Mouse (Mus musculus): ENCODE measurements around the gene Ptpn14. TPM values are rescaled to one million over a fixed set of nuclear protein-coding genes. Genes with fewer than 3 reads are reported as not detected.
A peak's percentile ranks its signal among the peaks of the same experiment; 100 is the strongest.

The Ptpn14 gene
- polyA plus RNA-seq, 1 experiment from 2014 or later = 6.3 TPM

GRCm38 (mm10) chr1:189756306-189757053 lies 28.4 kb downstream of the Ptpn14 start:
- Histone ChIP-seq H3K36me3 (no peaks in the 10 kb centered on the region), H3K9me3 (replicated peaks) (no peaks in the 10 kb centered on the region), H3K27ac (peak overlapping the region; percentile 10; the same call in 1 of the 2 replicates), H3K4me3 (no peak overlapping the region), H3K4me1 (peaks cover 37% of the 10 kb centered on the region), H3K27me3 (ENCODE audit: low read depth, poor library complexity, severe bottlenecking) (no peaks in the 10 kb centered on the region)
- DNase-seq (ENCODE audit: low spot score) = peak; percentile 37
- WGBS = 48% methylated on average over 19 of the region's 19 CpGs

- Histone ChIP-seq H3K4me1 (peaks cover 43% of the 10 kb centered on the region), H3K27ac (peak overlapping the region; percentile 10; the same call in 1 of the 2 replicates), H3K9me3 (replicated peaks) (no peaks in the 10 kb centered on the region), H3K4me3 (no peak overlapping the region), H3K36me3 (no peaks in the 10 kb centered on the region), H3K27me3 (ENCODE audit: low read depth, poor library complexity, severe bottlenecking) (no peaks in the 10 kb centered on the region)
- DNase-seq (ENCODE audit: low spot score) = no peak
- WGBS = 55% methylated on average over 7 of the region's 7 CpGs
Measured at GRCm38 (mm10) chr1:189757054-189757408, 29.0 kb downstream of the Ptpn14 start.

GRCm38 (mm10) chr1:189761581-189762021 lies 33.5 kb downstream of the Ptpn14 start:
- Histone ChIP-seq H3K36me3 (no peaks in the 10 kb centered on the region), H3K9me3 (replicated peaks) (no peaks in the 10 kb centered on the region), H3K27ac (no peak overlapping the region; the same call in 1 of the 2 replicates), H3K4me1 (peaks cover 34% of the 10 kb centered on the region), H3K4me3 (no peak overlapping the region), H3K27me3 (ENCODE audit: low read depth, poor library complexity, severe bottlenecking) (no peaks in the 10 kb centered on the region)
- no peak for DNase-seq (ENCODE audit: low spot score)
- WGBS = 24% methylated on average over 6 of the region's 6 CpGs

- WGBS = 82% methylated on average over 5 of the region's 5 CpGs
- H3K4me1 ChIP-seq = peaks cover 34% of the 10 kb centered on the region
- no peak overlapping the region; the same call in 1 of the 2 replicates for H3K27ac ChIP-seq
- H3K36me3 ChIP-seq = no peaks in the 10 kb centered on the region
- no peaks in the 10 kb centered on the region for H3K9me3 ChIP-seq (replicated peaks)
- no peaks in the 10 kb centered on the region for H3K27me3 ChIP-seq (ENCODE audit: low read depth, poor library complexity, severe bottlenecking)
- no peak for DNase-seq (ENCODE audit: low spot score)
- H3K4me3 ChIP-seq = no peak overlapping the region
Measured at GRCm38 (mm10) chr1:189764258-189764657, 36.2 kb downstream of the Ptpn14 start.

- no peak for DNase-seq (ENCODE audit: low spot score)
- WGBS = 60% methylated on average over 10 of the region's 10 CpGs
- no peaks in the 10 kb centered on the region for H3K27me3 ChIP-seq (ENCODE audit: low read depth, poor library complexity, severe bottlenecking)
- H3K4me1 ChIP-seq = peaks cover 28% of the 10 kb centered on the region
- no peaks in the 10 kb centered on the region for H3K9me3 ChIP-seq (replicated peaks)
- H3K4me3 ChIP-seq = no peak overlapping the region
- H3K27ac ChIP-seq = no peak overlapping the region
- no peaks in the 10 kb centered on the region for H3K36me3 ChIP-seq
Measured at GRCm38 (mm10) chr1:189767164-189767563, 39.1 kb downstream of the Ptpn14 start.

- no peak overlapping the region for H3K27ac ChIP-seq
- 71% methylated on average over 9 of the region's 9 CpGs for WGBS
- no peaks in the 10 kb centered on the region for H3K27me3 ChIP-seq (ENCODE audit: low read depth, poor library complexity, severe bottlenecking)
- no peak overlapping the region for H3K4me3 ChIP-seq
- no peak for DNase-seq (ENCODE audit: low spot score)
- H3K4me1 ChIP-seq = peaks cover 29% of the 10 kb centered on the region
- no peaks in the 10 kb centered on the region for H3K9me3 ChIP-seq (replicated peaks)
- H3K36me3 ChIP-seq = no peaks in the 10 kb centered on the region
Measured at GRCm38 (mm10) chr1:189767910-189768309, 39.8 kb downstream of the Ptpn14 start.

GRCm38 (mm10) chr1:189770516-189770915 lies 42.4 kb downstream of the Ptpn14 start:
- Histone ChIP-seq H3K36me3 (no peaks in the 10 kb centered on the region), H3K4me3 (no peak overlapping the region), H3K4me1 (peaks cover 39% of the 10 kb centered on the region), H3K27me3 (ENCODE audit: low read depth, poor library complexity, severe bottlenecking) (no peaks in the 10 kb centered on the region), H3K9me3 (replicated peaks) (no peaks in the 10 kb centered on the region), H3K27ac (no peak overlapping the region)
- WGBS = 83% methylated on average over 3 of the region's 3 CpGs
- no peak for DNase-seq (ENCODE audit: low spot score)

- 86% methylated on average over 10 of the region's 10 CpGs for WGBS
- Histone ChIP-seq H3K4me1 (peaks cover 45% of the 10 kb centered on the region), H3K27ac (no peak overlapping the region), H3K4me3 (no peak overlapping the region), H3K36me3 (no peaks in the 10 kb centered on the region), H3K9me3 (replicated peaks) (no peaks in the 10 kb centered on the region), H3K27me3 (ENCODE audit: low read depth, poor library complexity, severe bottlenecking) (no peaks in the 10 kb centered on the region)
- no peak for DNase-seq (ENCODE audit: low spot score)
Measured at GRCm38 (mm10) chr1:189772707-189773106, 44.6 kb downstream of the Ptpn14 start.

- H3K27me3 ChIP-seq (ENCODE audit: low read depth, poor library complexity, severe bottlenecking) = no peaks in the 10 kb centered on the region
- WGBS = 65% methylated on average over 1 of the region's 1 CpGs
- H3K4me3 ChIP-seq = no peak overlapping the region
- peaks cover 55% of the 10 kb centered on the region for H3K4me1 ChIP-seq
- 0 out of 2 replicates have a peak overlapping the region, but pooled peaks have one; percentile 2 for H3K27ac ChIP-seq
- H3K9me3 ChIP-seq (replicated peaks) = no peaks in the 10 kb centered on the region
- no peaks in the 10 kb centered on the region for H3K36me3 ChIP-seq
- DNase-seq (ENCODE audit: low spot score) = no peak
Measured at GRCm38 (mm10) chr1:189774778-189775177, 46.7 kb downstream of the Ptpn14 start.

GRCm38 (mm10) chr1:189777207-189777606 lies 49.1 kb downstream of the Ptpn14 start:
- Histone ChIP-seq H3K4me3 (no peak overlapping the region), H3K4me1 (peaks cover 50% of the 10 kb centered on the region), H3K36me3 (no peaks in the 10 kb centered on the region), H3K9me3 (replicated peaks) (no peaks in the 10 kb centered on the region), H3K27me3 (ENCODE audit: low read depth, poor library complexity, severe bottlenecking) (no peaks in the 10 kb centered on the region), H3K27ac (no peak overlapping the region)
- DNase-seq (ENCODE audit: low spot score) = no peak
- WGBS = 81% methylated on average over 6 of the region's 6 CpGs

- no peak overlapping the region for H3K4me3 ChIP-seq
- WGBS = 53% methylated on average over 5 of the region's 5 CpGs
- no peaks in the 10 kb centered on the region for H3K9me3 ChIP-seq (replicated peaks)
- H3K4me1 ChIP-seq = peaks cover 46% of the 10 kb centered on the region
- H3K36me3 ChIP-seq = no peaks in the 10 kb centered on the region
- no peak for DNase-seq (ENCODE audit: low spot score)
- H3K27ac ChIP-seq = no peak overlapping the region
- H3K27me3 ChIP-seq (ENCODE audit: low read depth, poor library complexity, severe bottlenecking) = no peaks in the 10 kb centered on the region
Measured at GRCm38 (mm10) chr1:189778343-189778742, 50.3 kb downstream of the Ptpn14 start.

- Histone ChIP-seq H3K36me3 (no peaks in the 10 kb centered on the region), H3K27me3 (ENCODE audit: low read depth, poor library complexity, severe bottlenecking) (no peaks in the 10 kb centered on the region), H3K9me3 (replicated peaks) (no peaks in the 10 kb centered on the region), H3K27ac (no peak overlapping the region), H3K4me1 (peaks cover 49% of the 10 kb centered on the region), H3K4me3 (no peak overlapping the region)
- no peak for DNase-seq (ENCODE audit: low spot score)
- 63% methylated on average over 3 of the region's 3 CpGs for WGBS
Measured at GRCm38 (mm10) chr1:189779226-189779625, 51.2 kb downstream of the Ptpn14 start.

GRCm38 (mm10) chr1:189781721-189782345 lies 53.8 kb downstream of the Ptpn14 start:
- Histone ChIP-seq H3K36me3 (no peaks in the 10 kb centered on the region), H3K4me1 (peaks cover 43% of the 10 kb centered on the region), H3K9me3 (replicated peaks) (no peaks in the 10 kb centered on the region), H3K27me3 (ENCODE audit: low read depth, poor library complexity, severe bottlenecking) (no peaks in the 10 kb centered on the region), H3K27ac (no peak overlapping the region), H3K4me3 (no peak overlapping the region)
- WGBS = 74% methylated on average over 10 of the region's 10 CpGs
- no peak for DNase-seq (ENCODE audit: low spot score)
